Mouse (Mus musculus): ENCODE measurements at regions not wholly inside any gene's neighbourhood (a gene's known extent, or its start where the extent isn't known, plus 50 kb on each side); places are given as distances from the start of the nearest gene placed in this dataset.

DNA sequence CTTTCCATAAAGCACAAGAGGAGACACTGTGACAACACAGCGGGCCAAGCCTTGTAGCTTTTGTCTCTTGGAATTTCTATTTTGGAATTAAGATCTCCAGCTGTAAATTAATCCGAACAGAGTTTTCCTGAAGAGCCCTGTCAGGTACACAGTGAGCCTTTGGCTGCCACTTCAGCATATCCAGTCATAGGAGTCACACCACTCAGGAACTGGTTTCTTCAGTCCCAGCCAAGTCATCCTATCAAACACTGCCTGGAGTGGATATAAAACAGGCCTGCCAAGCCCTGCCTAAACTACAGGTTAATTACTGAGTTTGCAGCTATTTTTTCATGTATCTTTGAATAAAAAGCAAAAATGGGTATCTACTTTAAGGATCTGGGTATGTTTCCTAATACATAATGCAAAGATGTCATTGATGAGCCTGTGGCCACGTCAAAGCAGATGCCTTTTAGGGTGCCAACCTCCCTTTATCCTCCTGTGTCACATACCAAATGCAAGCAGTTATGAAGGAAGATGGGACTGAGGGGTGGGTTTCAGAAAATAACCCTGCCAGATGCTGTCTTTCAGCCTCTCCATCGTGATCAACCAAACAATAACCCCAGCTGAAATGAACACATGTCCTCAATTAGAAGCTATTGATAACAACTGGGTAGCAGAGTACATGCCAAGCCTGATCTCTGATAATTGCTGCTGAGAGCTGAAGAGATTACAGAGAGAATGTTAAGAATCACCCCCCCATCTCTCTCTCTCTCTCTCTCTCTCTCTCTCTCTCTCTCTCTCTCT lies 471.3 kb downstream of the Tm4sf1 start:
- in situ Hi-C loops (cut with MboI; ENCODE audit: unreplicated experiment in 2 of 2): no loop called here

DNA sequence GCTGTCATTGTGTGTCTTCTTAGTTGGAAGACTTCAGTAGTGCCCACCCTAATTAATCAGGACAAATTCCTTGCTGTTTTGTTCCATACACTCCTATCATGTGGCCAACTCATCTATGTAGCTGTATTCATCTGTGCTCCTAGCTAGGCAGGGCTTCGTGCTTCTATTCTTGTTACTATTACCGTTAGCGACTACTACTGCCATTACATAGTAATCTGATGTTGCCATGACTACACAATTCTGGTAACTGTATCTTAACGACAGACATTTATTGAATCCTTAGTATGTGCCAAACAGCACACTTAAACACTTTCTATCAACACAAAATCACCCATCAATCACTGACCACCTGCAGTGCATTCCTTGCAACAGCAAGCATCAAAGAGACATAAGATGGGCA lies 477.6 kb downstream of the Tm4sf1 start:
- in situ Hi-C loops (cut with MboI; ENCODE audit: unreplicated experiment in 2 of 2): no loop called here

DNA sequence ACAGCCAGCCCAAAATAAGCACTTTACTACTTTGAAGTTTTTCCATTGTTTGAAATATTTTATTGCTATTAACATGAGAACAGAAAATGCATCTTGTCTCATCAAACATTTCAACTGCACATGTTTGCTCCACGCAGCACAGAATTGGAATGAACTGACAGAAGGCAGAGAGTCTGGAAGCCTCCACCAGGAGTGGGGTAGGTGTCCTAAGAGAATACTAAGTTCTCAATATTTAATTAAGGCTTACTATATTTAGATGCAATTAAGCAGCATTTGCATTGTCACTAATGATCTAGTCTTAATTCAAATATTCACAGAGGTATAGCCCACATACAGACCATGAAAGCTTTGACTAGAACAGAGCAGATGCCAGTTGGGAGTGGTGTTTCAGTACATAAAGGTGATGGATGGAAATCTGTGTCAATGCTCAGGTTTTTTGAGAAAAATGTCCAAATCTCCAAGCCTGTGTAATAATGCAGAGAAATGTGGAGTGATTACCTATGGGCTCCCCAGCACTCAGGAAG lies 491.2 kb downstream of the Tm4sf1 start:
- in situ Hi-C loops (cut with MboI; ENCODE audit: unreplicated experiment in 2 of 2): no loop called here

DNA sequence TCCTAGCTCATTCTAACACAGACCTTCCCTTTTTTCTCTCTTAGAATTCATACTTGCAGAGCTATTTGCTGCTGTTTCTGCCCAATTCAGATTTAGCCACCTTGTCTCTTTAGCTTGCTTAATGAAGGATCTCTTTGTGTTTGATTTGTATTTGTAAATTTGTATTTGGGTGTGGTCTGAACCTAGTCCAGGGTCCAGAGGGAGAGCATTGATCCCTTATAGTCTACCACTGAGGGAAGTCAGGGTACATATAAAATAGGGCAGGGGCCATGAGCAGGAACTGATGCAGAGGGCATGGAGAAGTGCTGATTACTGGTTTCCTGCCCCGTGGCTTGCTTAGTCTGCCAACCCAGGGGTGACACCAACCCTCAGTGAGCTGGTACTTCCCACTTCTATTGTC lies 508.7 kb downstream of the Tm4sf1 start:
- in situ Hi-C loops (cut with MboI; ENCODE audit: unreplicated experiment in 2 of 2): no loop called here

DNA sequence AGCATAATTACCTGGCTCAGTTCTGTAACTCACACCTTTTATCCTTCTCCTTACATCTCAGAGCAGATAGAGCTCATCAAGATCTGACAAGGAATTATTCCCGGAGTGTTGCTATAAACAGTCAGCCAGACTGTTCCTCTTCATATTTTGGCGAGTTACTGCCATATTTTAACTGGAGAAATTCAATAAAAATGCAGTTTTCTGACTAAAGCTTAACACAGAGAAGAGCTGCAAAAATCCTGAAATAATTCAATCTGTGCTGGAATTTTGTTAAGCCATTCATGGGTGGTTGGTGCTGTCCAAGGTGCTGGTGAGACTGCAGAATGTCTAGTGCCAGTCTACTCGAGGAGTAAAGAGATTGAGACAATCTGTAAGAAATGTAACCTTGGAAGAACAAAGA lies 512.6 kb downstream of the Tm4sf1 start:
- in situ Hi-C loops (cut with MboI; ENCODE audit: unreplicated experiment in 2 of 2): no loop called here

DNA sequence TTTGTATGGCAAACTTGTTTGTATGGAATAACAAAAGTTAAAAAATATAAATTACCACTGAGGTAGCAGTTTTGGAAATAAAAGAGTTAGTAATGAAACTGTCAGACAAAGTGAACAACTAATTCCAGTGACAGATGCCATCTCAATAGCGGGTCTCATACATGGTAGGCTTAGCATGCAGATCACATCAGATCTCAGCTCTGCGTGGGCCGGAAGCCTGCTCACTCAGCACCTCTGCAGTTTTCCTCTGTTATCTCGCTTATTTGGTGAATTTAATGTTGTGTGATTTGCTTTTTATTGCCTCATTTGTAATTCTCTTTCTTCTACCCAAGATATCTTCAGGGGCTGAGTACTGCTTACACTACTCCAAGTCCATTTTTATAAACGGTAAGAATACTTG lies 527.9 kb downstream of the Tm4sf1 start:
- in situ Hi-C loops (cut with MboI; ENCODE audit: unreplicated experiment in 2 of 2): no loop called here

DNA sequence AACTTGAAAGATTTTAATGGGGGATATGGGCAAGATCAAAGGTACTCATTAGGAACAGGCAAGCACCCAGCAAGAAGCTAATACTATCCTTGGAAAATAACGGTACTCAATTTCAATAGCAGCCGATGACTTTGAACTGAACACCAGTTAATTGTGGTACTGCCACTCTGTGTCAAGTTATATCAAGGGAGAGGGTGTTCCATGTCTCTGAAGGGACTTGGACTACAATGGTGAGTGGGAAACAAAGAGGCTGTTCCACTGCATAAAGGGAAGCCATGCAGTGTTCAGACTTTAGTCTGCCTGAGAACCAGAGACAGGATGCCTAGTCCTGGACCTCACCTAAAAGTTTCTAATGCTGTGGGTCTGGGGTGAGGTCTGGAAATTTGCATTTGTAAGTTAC lies 531.6 kb downstream of the Tm4sf1 start:
- in situ Hi-C loops (cut with MboI; ENCODE audit: unreplicated experiment in 2 of 2): no loop called here

DNA sequence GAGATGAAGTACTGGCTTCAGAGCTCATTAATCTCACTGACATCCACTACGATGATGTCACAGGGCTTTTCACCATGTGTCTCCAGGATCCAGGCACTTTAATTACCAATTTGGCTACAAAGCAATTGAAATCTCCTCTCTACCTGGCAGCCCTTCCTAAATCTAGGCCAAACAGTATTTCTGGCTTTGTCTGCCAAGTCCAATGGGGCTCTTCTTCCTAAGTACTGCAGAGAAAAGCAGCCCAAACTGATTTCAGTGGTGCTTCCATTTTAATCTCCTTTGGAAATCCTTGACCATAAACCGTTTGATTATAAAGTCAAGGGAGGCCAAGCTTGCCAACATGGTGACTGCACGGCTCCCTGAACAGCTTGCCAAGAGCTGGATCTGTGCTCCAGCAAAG lies 534.7 kb downstream of the Tm4sf1 start:
- in situ Hi-C loops (cut with MboI; ENCODE audit: unreplicated experiment in 2 of 2): no loop called here

DNA sequence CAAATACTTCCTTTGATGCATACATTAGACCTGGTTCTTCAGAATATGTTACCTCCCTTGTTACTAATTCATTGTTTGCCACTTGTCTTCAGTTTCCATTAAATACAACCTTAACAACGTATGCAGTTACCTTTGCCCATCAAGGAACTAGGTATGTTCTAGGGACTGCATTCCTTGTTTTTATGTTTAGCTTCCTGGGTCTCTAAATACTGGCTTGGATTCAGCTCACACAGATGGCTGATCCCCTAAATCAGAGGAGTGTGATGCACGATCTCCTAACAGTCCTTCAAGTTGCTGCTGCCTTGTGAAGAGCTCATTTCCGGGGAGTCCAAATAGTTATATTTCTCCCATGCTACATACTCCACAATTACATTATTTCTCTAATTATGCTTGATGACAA lies 537.5 kb downstream of the Tm4sf1 start:
- in situ Hi-C loops (cut with MboI; ENCODE audit: unreplicated experiment in 2 of 2): no loop called here

DNA sequence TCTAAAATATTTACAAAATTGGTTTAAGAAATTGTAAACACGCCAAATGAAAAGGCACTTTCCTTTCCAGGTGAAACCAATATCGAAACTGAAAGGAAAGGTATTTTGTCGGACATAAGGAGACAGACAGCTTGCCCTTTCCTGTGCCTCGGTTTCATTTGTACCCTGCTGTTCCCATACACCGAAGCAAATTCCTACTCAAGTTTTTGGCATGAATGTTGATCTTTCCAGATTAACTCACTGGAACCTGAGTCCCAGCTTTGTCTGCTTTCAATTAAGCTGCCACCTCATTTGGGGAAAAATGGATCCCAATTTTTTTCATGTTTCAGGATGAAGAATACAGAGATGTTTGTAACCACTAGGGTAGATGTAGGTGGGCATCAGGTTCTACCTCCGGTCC lies 537.9 kb downstream of the Tm4sf1 start:
- in situ Hi-C loops (cut with MboI; ENCODE audit: unreplicated experiment in 2 of 2): no loop called here

DNA sequence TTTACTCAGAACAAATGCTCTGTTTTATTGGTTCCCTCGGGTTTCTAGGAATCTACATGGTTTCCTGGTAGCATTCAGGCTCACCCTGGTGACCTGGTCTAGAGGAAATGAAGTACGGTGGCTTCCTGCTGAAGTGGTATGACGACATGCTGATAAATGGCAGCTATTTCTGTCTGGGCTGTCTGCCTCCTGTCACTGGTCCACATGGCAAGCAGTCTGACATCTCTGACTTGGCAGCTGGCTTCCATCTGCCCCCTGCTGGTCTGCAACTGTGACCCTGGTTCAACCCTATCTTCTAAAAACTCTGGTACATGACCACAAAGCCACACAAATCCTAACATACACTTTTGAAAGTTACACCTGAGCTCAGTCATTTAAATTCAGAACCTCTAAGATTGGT lies 548.1 kb downstream of the Tm4sf1 start:
- in situ Hi-C loops (cut with MboI; ENCODE audit: unreplicated experiment in 2 of 2): no loop called here

DNA sequence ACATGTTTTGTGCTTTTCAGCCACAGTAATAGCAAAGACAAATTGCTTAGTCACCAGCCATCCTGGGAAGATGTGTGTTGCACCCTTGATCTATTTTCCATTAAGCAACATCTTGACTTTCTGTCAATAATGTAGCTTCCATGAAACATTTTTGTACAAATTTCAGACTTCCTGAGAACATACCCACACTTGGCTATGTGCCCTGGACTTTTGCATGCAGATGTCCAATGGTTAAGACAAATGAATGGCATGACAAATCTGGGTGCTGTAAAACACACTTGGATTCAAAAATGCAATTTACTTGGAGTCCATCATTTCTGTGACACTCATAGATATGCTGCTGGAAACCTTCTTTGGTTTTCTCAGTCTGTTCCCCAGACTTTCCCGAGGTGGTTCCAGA lies 549.9 kb downstream of the Tm4sf1 start:
- in situ Hi-C loops (cut with MboI; ENCODE audit: unreplicated experiment in 2 of 2): no loop called here

DNA sequence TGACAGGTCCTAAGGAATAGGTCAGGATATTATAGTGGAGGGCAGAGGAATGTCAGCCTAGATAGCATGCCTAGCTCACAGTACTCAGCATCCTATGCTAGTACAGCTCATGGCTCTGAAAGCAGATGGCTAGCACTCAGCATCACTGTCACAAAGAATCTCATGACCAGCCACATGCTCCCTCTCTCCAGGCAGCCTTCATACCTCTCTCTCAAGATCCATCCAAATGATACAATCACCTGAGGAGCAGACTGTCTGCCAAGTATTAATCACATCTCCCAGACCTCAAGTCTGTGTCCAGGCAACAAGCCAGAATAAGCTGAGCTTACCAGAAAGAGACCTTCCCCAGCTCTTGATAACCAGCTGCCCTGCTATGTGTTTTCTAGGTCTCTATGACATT lies 557.4 kb upstream of the Nbea start:
- in situ Hi-C loops (cut with MboI; ENCODE audit: unreplicated experiment in 2 of 2): no loop called here

DNA sequence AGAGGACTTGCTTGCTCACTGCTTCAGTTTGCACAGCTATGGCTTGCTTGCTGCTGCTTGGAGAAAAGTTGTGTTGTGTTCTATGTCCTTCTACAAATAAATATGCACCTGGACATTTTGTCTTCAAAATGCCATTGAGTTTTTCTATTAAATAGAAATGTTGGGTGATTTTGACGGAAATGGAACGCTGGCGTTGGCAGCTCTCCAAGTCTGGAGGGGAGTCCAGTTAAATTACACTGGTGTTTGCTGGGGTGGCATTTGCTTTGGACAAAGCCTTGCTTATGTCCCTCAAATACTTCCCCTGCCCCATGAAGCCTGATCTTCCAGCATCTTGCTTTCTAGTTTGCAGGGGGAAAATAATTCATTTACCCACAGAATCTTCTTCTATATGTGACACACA lies 556.0 kb upstream of the Nbea start:
- in situ Hi-C loops (cut with MboI; ENCODE audit: unreplicated experiment in 2 of 2): no loop called here

DNA sequence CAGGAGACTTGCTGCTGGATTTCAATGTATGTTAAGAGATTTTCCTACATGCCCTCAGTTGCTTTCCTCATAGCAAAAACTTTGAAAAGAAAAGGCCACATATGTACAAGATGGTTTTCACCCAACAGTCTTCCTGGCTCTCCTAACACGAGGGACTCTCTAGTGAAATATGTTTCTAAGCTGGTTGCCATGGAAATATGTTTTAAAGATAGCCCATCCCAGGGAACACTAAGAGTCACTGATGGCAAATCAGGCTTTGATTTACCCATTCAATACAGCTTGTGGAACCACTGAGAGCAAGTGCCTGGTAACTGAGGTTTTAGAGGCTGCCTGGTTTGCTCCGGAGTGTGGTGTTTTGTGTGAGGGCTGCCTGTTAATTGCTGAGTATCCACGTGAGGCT lies 547.3 kb upstream of the Nbea start:
- in situ Hi-C loops (cut with MboI; ENCODE audit: unreplicated experiment in 2 of 2): no loop called here

DNA sequence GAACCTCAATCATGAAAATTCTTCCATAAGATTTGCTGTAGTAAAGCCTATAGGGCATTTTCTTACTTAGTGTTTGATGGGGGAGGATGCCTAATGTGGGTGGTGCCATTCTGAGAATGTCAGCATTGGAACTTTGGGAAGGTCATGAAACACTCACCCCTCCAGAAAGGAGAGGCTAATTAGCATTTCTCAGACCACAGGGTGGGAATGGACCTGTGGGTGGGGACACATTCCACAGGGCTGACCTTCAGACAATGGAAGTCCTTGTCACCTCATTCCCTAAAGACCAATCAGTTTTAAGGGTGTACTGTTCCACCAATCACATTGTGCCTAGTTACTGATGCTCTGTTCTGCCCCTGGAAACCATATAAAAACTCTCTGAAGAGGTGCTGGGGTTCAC lies 541.5 kb upstream of the Nbea start:
- in situ Hi-C loops (cut with MboI; ENCODE audit: unreplicated experiment in 2 of 2): no loop called here

DNA sequence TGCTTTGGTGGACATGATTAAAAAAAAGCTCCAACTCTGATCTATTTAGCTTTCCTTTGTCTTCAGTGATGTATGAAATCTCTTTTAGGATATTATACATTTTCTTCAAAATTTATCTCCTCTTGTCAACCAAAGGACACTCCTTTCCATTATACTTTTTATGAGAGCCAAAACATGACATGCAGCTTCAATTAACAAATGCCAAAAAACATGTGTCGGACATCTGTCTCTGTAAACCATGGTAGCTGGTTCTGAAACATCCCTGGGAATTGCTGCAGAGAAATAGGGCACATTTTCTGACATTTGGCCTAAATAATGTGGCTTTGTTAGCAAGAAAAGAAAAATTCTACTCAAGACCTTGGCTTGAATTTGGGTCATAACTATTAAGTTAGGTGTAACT lies 524.8 kb upstream of the Nbea start:
- in situ Hi-C loops (cut with MboI; ENCODE audit: unreplicated experiment in 2 of 2): no loop called here

DNA sequence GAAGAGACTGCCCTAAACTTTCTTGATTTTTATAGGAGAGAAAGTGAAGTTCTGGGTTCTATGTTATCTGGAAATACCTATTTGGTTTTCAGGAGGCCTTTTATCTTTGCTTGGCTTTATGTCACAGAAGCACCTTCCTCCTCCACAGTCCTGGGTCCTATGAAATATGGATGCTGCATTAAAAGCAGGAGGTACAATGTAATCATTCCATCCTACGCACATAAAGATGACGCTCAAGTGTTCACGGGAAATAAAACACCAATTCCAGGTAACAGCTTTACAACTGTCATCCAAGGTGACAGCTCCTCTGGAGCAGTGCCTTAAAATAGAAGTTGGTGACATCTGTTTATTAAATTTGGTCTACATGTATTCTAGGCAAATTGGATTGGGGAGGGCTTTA lies 523.8 kb upstream of the Nbea start:
- in situ Hi-C loops (cut with MboI; ENCODE audit: unreplicated experiment in 2 of 2): no loop called here

DNA sequence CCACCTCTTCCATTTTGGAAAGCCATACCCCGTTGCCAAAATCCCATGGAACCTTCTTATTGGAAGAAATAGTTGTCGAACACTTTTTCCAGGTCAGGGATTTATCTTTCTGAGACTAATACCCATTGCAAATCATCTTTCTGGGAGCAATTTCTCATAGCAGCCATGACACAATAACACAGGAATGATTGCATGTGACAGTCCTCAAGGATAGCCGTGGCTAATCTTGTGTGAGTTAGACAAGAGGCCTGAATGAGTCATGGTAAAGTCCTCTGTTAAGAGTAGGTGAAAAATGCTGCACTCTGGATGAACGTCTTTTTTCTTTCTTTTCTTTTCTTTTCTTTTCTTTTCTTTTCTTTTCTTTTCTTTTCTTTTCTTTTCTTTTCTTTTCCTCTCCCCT lies 522.5 kb upstream of the Nbea start:
- in situ Hi-C loops (cut with MboI; ENCODE audit: unreplicated experiment in 2 of 2): no loop called here

DNA sequence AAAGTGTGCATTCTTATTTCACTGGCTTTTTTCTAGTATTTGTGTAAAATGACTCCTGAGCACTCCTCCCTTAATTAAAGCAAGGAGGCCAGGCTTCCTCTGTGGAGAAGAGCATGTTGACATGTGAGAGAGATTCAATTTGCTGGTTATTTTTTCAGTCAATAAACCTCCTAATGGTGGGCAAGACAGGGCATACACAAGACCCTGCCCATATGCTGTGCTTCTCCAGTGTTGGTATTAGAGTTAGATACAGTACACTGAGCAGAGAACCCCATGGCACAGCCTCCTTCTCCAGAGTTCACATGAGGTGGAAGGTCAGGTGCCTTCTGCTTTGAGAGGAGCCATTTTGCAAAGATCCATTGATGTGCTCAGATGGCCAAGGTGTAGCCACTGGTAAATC lies 515.4 kb upstream of the Nbea start:
- in situ Hi-C loops (cut with MboI; ENCODE audit: unreplicated experiment in 2 of 2): no loop called here

DNA sequence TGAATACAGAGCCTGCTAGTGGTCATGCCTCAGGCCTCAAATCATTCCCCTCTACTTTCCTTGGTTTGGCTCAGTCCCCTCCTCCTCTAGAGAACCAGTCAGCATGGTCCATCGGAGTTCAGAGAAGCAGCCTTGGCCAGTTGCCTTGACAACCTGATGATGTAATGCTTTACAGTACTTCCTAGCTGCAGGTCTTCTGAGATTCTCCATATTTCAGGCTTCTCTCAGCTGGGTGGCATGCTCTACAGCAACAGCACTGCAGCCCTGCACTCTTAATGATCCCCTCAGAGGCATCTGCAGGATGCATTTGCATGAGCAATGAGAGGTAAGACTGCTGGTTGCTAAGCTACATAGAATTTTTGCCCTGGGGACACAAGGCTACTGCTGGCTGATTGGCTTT lies 514.7 kb upstream of the Nbea start:
- in situ Hi-C loops (cut with MboI; ENCODE audit: unreplicated experiment in 2 of 2): no loop called here

DNA sequence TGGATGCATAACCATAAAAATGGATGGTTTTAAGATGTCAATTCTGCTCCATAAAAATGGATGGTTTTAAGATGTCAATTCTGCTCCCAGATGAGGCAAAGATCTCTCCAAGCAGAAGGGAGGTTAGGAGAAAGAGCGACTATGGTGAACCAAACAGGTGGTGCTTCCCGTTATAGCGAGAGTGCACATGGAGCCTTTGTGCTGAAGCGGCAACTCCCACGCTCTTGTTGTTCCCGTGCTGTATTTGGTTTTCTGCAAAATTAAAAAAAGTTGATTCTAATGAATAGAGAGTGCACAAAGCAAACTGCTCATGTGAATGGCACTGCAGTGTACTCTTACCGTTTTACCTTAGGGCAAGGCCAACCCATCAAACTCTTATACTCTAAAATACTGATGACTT lies 497.5 kb upstream of the Nbea start:
- in situ Hi-C loops (cut with MboI; ENCODE audit: unreplicated experiment in 2 of 2): no loop called here

DNA sequence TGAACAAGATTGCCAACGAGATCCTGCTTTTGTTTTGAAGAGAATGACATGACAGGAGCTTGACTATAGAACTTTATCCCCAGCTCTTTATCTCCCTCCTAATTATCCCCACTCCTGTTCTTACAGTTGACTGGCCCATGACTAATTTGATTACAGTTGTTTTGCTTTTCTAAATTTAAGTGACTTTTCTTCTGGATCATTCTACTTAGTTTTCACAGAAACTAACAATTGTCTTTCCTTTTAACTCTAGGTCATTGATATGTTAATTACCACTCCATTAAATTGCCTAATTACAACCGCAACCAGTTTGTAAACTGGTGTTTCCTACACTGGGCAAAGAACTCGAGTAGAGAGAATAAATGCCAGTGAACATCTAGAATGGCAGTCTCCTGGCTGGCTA lies 485.3 kb upstream of the Nbea start:
- in situ Hi-C loops (cut with MboI; ENCODE audit: unreplicated experiment in 2 of 2): no loop called here

Measured in v-Abl transformed pro-B cells (cell line).